Mouse (Mus musculus) retina, postnatal 1 day (tissue): Measurements from ENCODE around the gene Urad.

ENCODE experiments used
- DNase-seq: peaks from one replicate; pipeline ENCODE4 v3.0.0-alpha.2; 2012

The Urad gene

GRCm38 (mm10) chr5:147323237-147323917, 1.1 kb upstream of the Urad start:
- DNase-seq: peak; percentile 74

DNA sequence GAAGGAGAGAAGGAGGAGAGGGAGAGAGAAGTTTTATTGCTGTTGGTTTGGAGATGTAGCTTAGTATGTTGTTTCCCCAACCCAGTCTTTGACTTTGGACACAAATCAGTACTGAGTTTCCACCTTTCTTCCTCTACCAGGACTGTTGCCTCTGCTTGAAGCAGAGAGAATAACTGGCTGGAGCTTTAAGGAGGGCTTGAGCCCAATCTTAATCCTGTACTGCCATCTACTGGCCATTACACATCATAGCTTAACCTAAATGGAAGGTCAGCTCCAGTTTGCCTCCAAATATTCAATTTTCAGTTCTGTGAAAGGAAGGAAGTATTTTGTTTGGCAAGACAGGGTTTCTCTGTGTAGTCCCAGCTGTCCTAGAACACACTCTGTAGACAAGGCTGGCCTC, 2.6 kb downstream of the Urad start:
- peak; percentile 83 for DNase-seq

DNA sequence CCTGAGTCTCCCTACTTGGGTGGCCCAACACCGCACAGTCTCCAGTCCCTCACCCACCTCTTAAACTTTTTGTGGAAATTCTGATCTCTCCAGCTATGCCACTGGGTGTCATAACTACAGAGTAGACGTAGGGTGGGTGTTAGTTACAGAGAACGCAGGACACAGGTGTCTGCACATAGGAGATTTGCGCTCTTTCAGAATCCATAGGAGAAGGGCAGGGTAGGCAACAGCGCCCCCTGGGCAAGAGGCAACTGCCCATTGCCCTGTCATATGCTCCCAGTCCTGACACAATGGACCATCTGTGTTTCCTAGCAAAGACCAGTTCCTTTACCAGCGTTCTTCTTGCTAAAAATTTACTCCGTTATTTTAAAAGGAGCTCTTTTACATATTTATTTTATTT, 4.2 kb downstream of the Urad start:
- DNase-seq: no peak

DNA sequence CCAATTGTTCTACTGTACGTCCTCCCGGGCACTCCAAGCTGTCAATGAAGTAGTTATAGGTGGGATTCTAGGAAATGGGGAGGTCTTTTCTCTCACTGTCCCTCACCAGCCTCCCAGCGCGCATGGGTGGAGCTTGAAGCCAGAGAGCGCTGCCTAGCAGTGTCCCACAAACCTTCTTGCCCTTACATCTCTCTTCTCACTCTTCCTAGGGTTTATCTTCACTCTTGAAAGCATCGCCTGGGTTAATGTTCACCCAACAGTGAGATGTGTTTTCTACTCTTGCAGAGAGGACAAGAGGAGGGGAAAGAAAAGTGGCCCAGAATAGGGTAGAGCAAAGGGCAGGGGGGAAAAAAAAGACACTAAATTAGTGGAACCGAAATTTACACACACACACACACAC, 4.9 kb downstream of the Urad start:
- no peak for DNase-seq

GRCm38 (mm10) chr5:147315432-147316075, 6.7 kb downstream of the Urad start:
- DNase-seq: no peak

GRCm38 (mm10) chr5:147314646-147315431, 7.4 kb downstream of the Urad start:
- DNase-seq: peak; percentile 53

DNA sequence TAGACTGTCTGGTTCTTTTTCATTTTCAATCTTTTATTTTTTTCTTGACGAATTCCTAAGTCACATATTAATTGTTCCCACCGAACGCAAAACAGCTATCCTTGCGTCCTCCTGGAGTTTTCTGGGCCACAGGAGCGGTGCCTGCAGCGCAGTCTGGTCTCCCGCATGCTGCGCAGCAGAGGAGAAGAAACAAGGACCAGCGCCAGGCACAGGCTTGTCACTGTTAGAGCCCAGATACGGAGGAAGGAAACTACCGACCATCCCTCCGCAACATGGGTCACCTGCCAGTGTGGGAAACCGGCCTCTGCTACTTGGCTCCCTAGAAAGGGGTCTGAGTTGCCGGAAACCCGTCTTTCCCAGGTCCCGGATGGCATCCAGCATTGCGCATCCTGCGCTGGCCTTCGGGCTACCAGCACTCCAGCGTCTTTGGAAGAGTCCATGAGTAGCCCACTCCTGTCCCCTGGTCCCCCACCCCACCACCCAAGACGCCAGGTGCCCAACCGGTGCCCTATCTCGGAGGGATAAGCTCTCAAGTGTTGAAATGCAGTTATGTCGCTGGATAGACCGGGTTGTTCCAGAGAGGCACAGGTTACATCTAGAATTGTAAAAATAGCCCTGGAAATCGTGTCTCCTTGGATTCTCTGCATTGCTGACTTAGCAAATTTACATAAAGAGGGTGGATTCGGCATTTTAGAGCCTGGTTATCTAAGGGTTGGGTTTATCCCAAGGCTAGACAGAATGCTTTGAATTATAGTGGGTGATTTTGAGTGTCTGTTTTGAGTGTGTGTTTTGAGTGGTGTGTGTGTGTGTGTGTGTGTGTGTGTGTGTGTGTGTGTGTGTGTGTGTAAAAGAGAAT, 9.2 kb downstream of the Urad start:
- no peak for DNase-seq

DNA sequence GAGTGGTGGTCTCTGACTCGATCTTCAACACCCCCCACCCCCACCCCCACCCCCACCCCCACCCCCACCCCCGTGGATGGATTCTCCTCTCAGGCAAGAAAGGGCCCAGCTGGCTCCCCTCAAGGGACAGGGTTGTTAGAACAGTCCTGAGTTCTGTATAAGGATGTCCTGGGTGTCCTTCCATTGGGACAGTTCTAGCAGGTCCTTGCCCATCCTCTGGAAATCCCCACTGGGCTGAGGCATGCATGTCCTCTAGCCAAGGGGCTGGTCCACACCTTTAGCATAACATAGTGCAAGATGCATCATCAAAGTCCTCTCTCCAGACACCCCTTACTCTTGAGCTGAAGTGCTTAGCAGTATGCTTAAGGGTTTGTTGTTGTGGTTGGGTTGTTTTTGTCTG, 12.5 kb downstream of the Urad start:
- no peak for DNase-seq

DNA sequence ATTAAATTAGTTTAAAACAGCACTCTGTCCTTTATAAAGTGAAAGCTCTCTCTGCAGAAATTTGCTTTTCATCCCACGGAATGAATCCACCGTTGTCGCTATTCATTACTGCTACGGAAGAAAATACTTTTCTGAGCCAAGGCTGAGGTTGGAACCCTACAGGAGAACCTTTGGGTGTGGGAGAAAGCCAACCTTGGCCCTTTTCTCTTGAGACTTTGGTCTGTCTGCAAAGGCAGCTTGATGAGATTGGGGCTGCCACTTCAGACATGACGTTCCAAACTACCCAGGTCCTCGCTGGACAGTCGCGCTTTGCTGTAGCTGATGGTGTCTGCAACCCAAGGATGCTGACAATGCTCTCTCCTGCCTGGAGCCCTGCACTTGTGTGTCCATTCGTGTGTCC, 13.8 kb downstream of the Urad start:
- DNase-seq: no peak

DNA sequence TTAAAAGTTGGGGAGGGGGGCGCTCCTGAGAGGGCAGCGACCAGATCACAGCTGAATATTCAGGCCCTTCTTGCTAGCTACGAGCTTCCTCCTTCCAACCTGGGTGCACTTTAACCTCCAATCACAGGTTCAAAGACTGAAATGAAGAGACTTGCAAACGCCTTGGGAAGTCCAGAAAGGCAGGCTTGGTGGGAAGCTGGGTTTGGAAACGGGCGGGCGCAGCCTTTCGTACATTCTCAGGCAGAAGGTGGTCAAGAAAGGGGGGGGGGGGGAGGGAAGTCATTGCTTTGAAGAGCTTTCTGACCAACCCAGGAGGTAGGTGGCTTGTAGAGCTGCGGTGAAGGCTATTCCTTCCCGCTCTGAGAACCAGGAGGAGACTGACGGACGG, 14.8 kb downstream of the Urad start:
- DNase-seq: no peak

- DNase-seq: no peak
Measured at GRCm38 (mm10) chr5:147306638-147307397, 15.4 kb downstream of the Urad start, which contains the start of gene Cdx2. Gene Cdx2 (minus strand): TSS chr5:147307270.

- DNase-seq: no peak
Measured at GRCm38 (mm10) chr5:147305856-147306637, 16.2 kb downstream of the Urad start.

DNA sequence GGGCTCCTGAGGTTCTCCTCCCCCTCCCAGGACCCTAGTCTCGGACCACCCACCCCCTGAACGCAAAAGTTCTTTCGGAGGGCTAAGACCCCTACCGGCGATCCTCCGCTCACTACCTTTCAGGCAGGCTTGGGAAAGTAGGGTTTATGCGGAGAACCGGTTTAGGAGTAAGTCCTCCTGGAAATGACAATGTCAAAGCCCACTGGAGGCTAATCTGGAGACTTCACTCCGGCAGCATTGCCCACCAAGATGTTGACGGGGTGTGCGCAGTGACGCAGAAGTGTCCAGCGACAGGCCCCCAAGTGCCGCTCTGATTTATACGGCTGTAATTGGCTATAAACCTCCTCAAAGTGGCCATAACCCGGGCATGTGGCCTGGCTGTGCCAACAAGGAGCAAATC, 17.1 kb downstream of the Urad start:
- no peak for DNase-seq

GRCm38 (mm10) chr5:147304276-147305155, 17.7 kb downstream of the Urad start:
- no peak for DNase-seq

GRCm38 (mm10) chr5:147302746-147303400, 19.4 kb downstream of the Urad start:
- DNase-seq: no peak

- DNase-seq: no peak
Measured at GRCm38 (mm10) chr5:147302141-147302540, 20.1 kb downstream of the Urad start.

DNA sequence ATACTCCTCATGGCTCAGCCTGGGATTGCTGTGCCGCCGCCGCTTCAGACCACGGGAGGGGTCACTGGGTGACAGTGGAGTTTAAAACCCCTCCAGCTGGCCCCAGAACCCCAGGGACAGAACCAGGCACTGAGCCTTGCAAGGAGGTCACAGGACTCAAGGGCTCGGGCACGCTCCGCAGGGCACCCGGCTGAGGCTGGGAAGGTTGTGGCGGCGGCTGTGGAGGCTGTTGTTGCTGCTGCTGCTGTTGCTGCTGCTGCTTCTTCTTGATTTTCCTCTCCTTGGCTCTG, 20.5 kb downstream of the Urad start:
- peak; percentile 34 for DNase-seq

GRCm38 (mm10) chr5:147300917-147301780, 21.1 kb downstream of the Urad start:
- no peak for DNase-seq

- no peak for DNase-seq
Measured at GRCm38 (mm10) chr5:147300001-147300363, 22.3 kb downstream of the Urad start.
